Mouse (Mus musculus) midbrain, embryonic 11.5 days (tissue): ENCODE data around the gene Eme2. TPM values are rescaled to one million over a fixed set of nuclear protein-coding genes. Genes with fewer than 3 reads are reported as not detected.
A peak's percentile ranks its signal among the peaks of the same experiment; 100 is the strongest.

Source experiments
- ATAC-seq: fragments of 200-750 bp; cut with Nextera tagmentation; 2 replicates; pipeline ENCODE4 v1.8.0; 2017; ENCODE audit warnings: moderate TSS enrichment, moderate library complexity; ENCODE audit not compliant: low FRiP score
- DNase-seq: peaks from one replicate; pipeline ENCODE4 v3.0.0; 2015; ENCODE audit warnings: low spot score; ENCODE audit errors: missing footprints
- H3K27ac ChIP-seq: fragments of 300-500 bp; sonication (generic); 2 replicates; pipeline ENCODE4 v1.5.1; 2014; ENCODE audit warnings: low read depth, low read length
- H3K27me3 ChIP-seq: fragments of 300-500 bp; sonication (generic); 2 replicates; pipeline ENCODE4 v1.6.1; 2014; ENCODE audit warnings: mild to moderate bottlenecking, low read length, moderate library complexity, mixed read lengths; ENCODE audit not compliant: control insufficient read depth, insufficient read depth
- H3K36me3 ChIP-seq: fragments of 300-500 bp; sonication (generic); 2 replicates; pipeline ENCODE4 v1.6.1; 2014; ENCODE audit warnings: mild to moderate bottlenecking, low read length, moderate library complexity, mixed read lengths; ENCODE audit not compliant: control insufficient read depth, insufficient read depth
- H3K4me1 ChIP-seq: fragments of 300-500 bp; sonication (generic); 2 replicates; pipeline ENCODE4 v1.6.1; 2014; ENCODE audit warnings: low read length; ENCODE audit not compliant: control insufficient read depth, insufficient read depth
- H3K4me2 ChIP-seq: fragments of 300-500 bp; sonication (generic); 2 replicates; pipeline ENCODE4 v1.6.1; 2014; ENCODE audit warnings: mild to moderate bottlenecking, moderate library complexity
- H3K4me3 ChIP-seq: fragments of 300-500 bp; sonication (generic); 2 replicates; pipeline ENCODE4 v1.5.1; 2014; ENCODE audit warnings: low read depth, low read length
- H3K9ac ChIP-seq: fragments of 300-500 bp; sonication (generic); 2 replicates; pipeline ENCODE4 v1.6.1; 2014; ENCODE audit warnings: low read length
- H3K9me3 ChIP-seq: fragments of 300-500 bp; sonication (generic); 2 replicates; pipeline ENCODE4 v1.6.1; 2016; ENCODE audit warnings: low read length; ENCODE audit not compliant: control insufficient read depth
- WGBS: fragments of 180-500 bp; shearing (Covaris S2); extraction: QIAGEN DNeasy Blood & Tissue Kit; methylation state at CpG from one replicate; pipeline ENCODE4 v1.1.7; 2014; 5-methylcytosine and 5-hydroxymethylcytosine counted together
- polyA plus RNA-seq: library from polyadenylated mRNA; unstranded; fragments of >200 nt; fragmentation: Nextera tagmentation; extraction: Ambion mirVana; gene quantifications from 2 replicates; pipeline ENCODE4 v1.2.1, GENCODE M21; 2014

Eme2 gene
- polyA plus RNA-seq, 1 experiment from 2014 or later = 20.8 TPM

DNA sequence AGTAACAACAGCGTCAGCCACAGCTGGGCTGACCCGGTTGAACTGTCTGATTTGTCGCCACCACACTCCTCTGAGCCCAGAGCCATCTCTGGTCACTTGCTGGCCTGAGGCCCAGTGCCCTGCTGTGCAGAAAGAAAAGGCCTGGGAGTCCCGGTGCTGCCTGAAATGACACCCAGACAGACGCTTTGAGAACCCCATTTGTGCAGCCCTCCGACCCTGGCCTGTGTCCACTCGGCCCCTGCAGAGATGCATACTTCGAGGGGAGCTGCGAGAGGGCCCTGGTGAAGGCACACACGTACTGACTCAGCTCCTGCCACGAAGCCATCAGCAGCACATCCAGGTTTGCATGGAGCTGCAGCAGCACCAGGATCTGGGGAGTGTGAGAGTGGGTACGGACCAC lies 2.1 kb downstream of the Eme2 start:
- H3K36me3 ChIP-seq = peaks cover 15% of the 10 kb centered on the region
- WGBS = 84% methylated on average over 12 of the region's 12 CpGs
- ATAC-seq = no peak

DNA sequence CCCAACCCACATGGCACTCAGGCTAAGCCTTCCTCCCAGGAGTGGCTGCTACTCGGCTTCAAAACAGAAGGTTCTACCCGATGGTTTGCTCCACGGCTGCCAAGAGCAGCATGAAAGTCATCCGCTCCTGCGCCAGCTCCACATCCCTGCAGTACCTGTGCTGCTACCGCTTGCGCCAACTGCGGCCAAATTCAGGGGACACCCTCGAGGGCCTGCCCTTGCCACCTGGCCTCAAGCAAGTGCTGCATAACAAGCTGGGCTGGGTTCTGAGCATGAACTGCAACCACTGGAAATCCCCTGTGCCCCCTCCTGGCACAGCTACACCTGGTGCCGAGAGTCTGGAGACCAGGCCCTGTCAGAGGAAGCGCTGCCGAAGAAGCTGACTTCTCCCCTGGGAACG lies 3.6 kb downstream of the Eme2 start:
- WGBS = 94% methylated on average over 13 of the region's 13 CpGs
- Histone ChIP-seq H3K27me3 (no peaks in the 10 kb centered on the region), H3K4me3 (no peak overlapping the region), H3K9me3 (no peaks in the 10 kb centered on the region), H3K4me1 (peaks cover 25% of the 10 kb centered on the region), H3K9ac (no peak overlapping the region), H3K27ac (no peak overlapping the region), H3K4me2 (no peak overlapping the region), H3K36me3 (peaks cover 15% of the 10 kb centered on the region)
- no peak for DNase-seq
- no peak for ATAC-seq

More for the DNA sequence above, 2.1 kb downstream of the Eme2 start:
- Histone ChIP-seq H3K4me2 (no peak overlapping the region), H3K9ac (no peak overlapping the region), H3K27ac (no peak overlapping the region), H3K4me3 (no peak overlapping the region), H3K4me1 (peaks cover 25% of the 10 kb centered on the region), H3K27me3 (no peaks in the 10 kb centered on the region), H3K9me3 (no peaks in the 10 kb centered on the region)
- DNase-seq = no peak

DNA sequence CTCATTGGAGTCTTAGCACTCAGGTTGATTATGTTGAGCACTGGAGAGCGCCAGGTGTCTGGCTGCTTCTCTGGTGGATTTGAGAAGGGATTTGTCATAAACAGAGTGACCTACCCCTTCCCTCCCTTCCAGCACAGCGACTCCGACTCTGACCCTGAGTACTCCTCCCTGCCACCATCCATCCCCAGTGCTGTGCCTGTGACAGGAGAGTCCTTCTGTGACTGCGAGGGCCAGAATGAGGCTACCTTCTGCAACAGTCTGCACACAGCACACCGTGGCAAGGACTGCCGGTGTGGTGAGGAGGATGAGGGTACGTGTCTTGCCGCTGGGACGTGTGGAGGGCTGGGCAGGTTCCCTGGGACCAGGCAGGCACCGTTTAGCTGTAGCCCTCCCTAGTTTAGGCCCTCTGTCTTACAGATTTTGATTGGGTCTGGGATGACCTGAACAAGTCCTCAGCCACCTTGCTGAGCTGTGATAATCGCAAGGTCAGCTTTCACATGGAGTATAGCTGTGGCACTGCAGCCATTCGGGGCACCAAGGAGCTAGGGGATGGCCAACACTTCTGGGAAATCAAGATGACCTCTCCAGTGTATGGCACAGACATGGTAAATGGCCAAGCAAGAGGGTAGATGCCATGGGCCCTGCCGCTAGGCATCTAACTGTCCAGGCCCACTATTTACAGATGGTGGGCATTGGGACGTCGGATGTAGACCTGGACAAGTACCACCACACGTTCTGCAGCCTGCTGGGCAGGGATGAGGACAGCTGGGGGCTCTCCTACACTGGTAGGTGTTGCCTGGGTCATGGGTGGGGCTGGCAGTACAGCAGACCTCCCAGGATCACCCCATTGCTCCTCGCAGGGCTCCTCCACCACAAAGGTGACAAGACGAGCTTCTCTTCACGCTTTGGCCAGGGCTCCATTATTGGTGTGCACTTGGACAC lies 4.5 kb downstream of the Eme2 start:
- Histone ChIP-seq H3K9me3 (no peaks in the 10 kb centered on the region), H3K9ac (no peak overlapping the region), H3K36me3 (peaks cover 15% of the 10 kb centered on the region), H3K4me1 (peaks cover 21% of the 10 kb centered on the region), H3K4me3 (no peak overlapping the region), H3K27ac (no peak overlapping the region), H3K4me2 (no peak overlapping the region), H3K27me3 (no peaks in the 10 kb centered on the region)
- ATAC-seq (no peak), DNase-seq (peak; percentile 66)
- 88% methylated on average over 19 of the region's 19 CpGs for WGBS

DNA sequence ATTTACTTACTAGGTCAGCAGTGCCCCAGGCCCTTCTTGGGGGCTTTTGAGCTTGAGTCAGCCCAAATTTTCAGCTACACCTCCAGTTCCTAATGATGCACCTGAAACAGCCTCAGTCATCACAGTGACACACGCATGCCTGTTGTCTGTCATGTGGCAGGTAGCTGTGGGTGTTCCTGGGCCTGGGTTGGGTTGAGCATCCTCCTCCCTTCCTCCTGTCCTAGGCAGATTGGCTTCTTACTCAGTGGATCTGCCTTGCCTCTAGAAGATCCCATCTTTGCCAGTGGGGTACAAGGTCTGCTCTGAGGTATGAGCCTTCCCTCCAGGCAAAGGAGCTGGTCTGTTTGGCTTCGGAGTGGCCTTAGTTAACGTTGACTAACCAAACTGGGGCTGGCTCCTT lies 6.0 kb downstream of the Eme2 start:
- no peak overlapping the region for H3K9ac ChIP-seq
- no peaks in the 10 kb centered on the region for H3K9me3 ChIP-seq
- no peak for DNase-seq
- peaks cover 15% of the 10 kb centered on the region for H3K36me3 ChIP-seq
- ATAC-seq = no peak
- peaks cover 19% of the 10 kb centered on the region for H3K4me1 ChIP-seq
- H3K27ac ChIP-seq = no peak overlapping the region
- no peak overlapping the region for H3K4me2 ChIP-seq
- no peaks in the 10 kb centered on the region for H3K27me3 ChIP-seq
- WGBS = 87% methylated on average over 3 of the region's 3 CpGs
- no peak overlapping the region for H3K4me3 ChIP-seq

DNA sequence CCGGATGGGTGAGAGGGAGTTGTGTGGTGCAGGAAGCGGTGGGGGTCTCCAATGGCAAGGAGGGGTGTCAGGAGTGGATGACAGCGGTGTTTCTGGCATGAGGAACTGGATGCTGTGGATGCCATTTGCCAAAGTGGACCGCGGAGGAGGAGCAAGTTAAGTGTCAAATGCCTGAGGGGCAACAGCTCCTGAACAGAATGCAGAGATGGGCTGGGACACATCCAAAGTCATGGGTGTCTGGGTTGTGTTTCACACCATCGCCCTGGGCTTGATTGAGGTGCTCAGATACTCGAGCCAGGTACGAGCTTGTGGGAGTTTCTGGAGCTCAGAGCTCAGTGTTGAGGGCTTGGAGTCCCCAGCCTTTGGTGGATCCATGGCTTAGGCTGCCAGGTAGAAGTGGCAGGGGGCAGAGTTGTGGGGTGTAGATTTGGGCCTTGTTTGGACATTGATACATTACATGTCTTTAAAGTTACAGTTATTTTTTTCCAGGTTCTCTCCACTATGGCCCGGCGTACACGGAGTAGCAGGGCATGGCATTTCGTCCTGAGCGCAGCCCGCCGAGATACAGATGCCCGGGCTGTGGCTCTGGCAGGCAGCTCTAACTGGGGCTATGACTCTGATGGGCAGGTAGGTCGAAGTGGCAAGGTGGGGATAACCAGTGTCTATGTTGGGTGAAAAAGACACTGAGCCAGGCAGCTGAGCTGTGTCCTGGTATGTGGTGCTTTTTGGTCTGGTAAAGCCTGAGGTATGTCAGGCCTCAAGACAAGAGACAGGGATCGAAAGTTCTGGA lies 7.4 kb downstream of the Eme2 start:
- peaks cover 15% of the 10 kb centered on the region for H3K36me3 ChIP-seq
- no peaks in the 10 kb centered on the region for H3K27me3 ChIP-seq
- H3K4me1 ChIP-seq = peaks cover 17% of the 10 kb centered on the region
- ATAC-seq (no peak), DNase-seq (no peak)
- no peaks in the 10 kb centered on the region for H3K9me3 ChIP-seq
- no peak overlapping the region for H3K27ac ChIP-seq
- 65% methylated on average over 18 of the region's 18 CpGs for WGBS
- H3K4me2 ChIP-seq = peak overlapping the region; percentile 59
- H3K9ac ChIP-seq = peak overlapping the region; percentile 80
- H3K4me3 ChIP-seq = peak overlapping the region; percentile 72

DNA sequence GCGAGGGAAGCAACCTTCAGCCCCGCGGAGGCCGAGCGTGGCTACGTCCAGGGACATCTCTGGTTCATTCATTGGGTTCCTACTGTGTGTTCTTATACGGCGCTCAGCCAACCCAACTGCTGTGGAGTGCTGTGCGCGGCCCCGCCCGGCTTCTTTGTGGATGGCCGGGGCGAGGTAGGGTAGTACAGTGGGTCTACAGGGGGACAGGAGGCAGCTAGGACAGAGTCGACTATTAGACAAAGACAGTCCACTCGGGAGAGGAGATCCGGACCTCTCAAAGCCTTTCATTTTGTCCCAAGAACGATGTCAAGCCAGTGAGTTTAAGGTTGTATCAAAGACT lies 8.0 kb downstream of the Eme2 start:
- Histone ChIP-seq H3K27ac (no peak overlapping the region), H3K36me3 (peaks cover 12% of the 10 kb centered on the region), H3K4me3 (peak overlapping the region; percentile 72), H3K9me3 (no peaks in the 10 kb centered on the region), H3K4me1 (peaks cover 17% of the 10 kb centered on the region), H3K27me3 (no peaks in the 10 kb centered on the region), H3K9ac (peak overlapping the region; percentile 80), H3K4me2 (peak overlapping the region; percentile 59)
- WGBS = 2% methylated on average over 18 of the region's 18 CpGs
- DNase-seq (peak; percentile 90), ATAC-seq (no peak; the same call in 1 of the 2 replicates)

DNA sequence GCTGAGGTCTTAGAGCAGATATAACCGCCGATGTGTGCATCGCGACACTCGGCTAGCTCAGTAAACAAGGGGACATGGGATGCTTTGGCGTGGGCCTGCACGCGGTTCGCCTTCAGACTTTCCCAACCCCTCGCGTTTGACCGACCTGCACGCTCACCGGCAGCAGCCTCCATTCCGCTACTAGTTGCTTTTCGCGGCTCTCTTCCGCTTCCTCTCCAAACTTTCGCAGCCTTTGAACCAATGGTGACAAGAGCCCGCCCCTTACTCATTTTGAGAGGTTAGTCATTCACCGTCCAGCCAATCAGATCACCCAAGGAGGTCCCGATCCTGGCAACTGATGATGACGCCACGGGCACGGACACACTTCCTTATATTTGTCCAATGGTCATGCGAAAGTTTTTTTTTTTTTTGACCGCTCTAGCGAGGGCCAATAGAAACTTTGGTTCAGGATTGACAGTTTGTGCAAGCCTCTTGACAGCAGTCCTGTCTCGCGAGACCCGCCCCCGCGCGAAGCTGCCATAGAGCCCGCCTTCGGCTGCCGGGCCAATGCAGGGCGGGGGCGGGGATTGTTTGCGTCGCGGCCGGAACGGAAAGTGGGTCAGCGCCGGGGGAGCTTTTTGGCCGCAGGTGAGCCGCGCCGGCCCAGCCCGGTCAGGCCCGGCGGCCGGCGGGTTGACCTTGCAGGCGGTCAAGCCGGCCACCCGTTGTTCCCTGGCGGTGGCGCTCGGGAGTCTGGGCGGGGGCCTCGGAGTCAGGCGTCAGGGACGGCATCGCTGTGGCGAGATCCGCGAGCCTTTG lies 8.6 kb downstream of the Eme2 start, which contains the start of the genes Nubp2 and Spsb3:
TSS of gene Nubp2 (minus strand) at position 216 of the 798 bp plus-strand sequence.
TSS of gene Spsb3 (plus strand) at position 510 of the 798 bp plus-strand sequence.
- peak within 1 kb of the TSS; percentile 80 for H3K9ac ChIP-seq
- under 1% methylated on average over 69 of the region's 69 CpGs for WGBS
- H3K27me3 ChIP-seq = no peaks in the 10 kb centered on the region
- ATAC-seq (peak; percentile 98), DNase-seq (peak; percentile 98)
- H3K4me3 ChIP-seq = peak within 1 kb of the TSS; percentile 72
- peak within 1 kb of the TSS; percentile 75 for H3K4me2 ChIP-seq
- no peak within 1 kb of the TSS for H3K27ac ChIP-seq
- peaks cover 17% of the 10 kb centered on the region for H3K4me1 ChIP-seq
- peaks cover 11% of the 10 kb centered on the region for H3K36me3 ChIP-seq
- no peaks in the 10 kb centered on the region for H3K9me3 ChIP-seq

DNA sequence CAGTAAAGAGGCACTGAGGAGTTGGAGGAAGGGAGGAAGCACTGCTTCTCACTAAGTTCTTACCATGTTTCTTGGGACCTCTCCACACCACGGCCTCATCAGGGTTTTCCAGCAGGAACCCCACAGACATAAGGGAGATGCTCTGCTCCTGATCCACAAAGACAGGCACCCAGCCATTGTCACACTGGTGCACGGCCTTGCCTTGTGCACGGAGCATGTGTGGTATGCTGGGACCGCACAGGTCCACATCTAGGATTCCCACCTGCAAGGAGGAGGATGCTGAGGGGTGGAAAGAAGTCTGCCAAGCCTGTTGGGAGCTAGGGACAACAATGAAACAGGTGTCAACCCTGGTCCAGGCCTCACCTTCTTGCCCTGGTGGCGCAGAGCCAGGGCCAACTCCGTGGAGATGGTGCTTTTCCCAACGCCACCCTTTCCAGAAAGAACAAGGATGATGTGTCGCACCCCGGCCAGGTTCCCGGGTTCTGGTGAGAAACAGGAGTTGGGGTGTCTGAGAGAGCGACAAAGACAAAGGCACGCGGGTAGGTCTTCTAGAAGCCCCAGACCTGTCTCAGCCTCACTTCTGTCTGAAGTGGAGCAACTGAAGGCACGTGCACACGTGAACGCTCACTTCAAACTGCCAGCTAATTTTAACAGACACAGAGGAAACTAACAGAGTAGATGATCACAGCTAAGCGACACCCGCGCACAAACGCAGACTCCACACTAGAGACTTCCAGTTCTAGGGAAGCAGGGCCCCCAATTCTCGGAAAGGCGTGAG lies 9.3 kb downstream of the Eme2 start:
- Histone ChIP-seq H3K27ac (no peak overlapping the region), H3K27me3 (no peaks in the 10 kb centered on the region), H3K4me2 (peak overlapping the region; percentile 75), H3K4me1 (peaks cover 17% of the 10 kb centered on the region), H3K4me3 (peak overlapping the region; percentile 65), H3K9me3 (no peaks in the 10 kb centered on the region), H3K9ac (peak overlapping the region; percentile 62), H3K36me3 (peaks cover 4% of the 10 kb centered on the region)
- 27% methylated on average over 22 of the region's 22 CpGs for WGBS
- ATAC-seq (no peak), DNase-seq (no peak)
